Mouse (Mus musculus) ES-E14 (cell line): ENCODE measurements around the gene Ifna5. TPM values are rescaled to one million over a fixed set of nuclear protein-coding genes. Genes with fewer than 3 reads are reported as not detected.

Experiments
- DNase-seq: peaks from one replicate; pipeline ENCODE4 v3.0.0-alpha.2; 2013; ENCODE audit warnings: low read depth, low spot score
- H3K27ac ChIP-seq: 2 replicates; pipeline ENCODE4 v1.5.1; 2012; ENCODE audit warnings: low read depth, mild to moderate bottlenecking, low read length, moderate library complexity, mixed read lengths; ENCODE audit not compliant: poor library complexity, insufficient read depth, severe bottlenecking
- H3K36me3 ChIP-seq: 2 replicates; pipeline ENCODE4 v1.6.1; 2012; ENCODE audit warnings: mild to moderate bottlenecking, low read length, moderate library complexity, mixed read lengths; ENCODE audit not compliant: control insufficient read depth, poor library complexity, insufficient read depth, severe bottlenecking
- H3K4me1 ChIP-seq, 2 experiments: fragments of 150-350 bp in 1 of 2; sonication (generic) in 1 of 2; 2 replicates each; pipeline ENCODE4 v1.6.1; 2012; ENCODE audit warnings: low read length in 2 of 2, mild to moderate bottlenecking in 1 of 2, mixed read lengths in 1 of 2; ENCODE audit not compliant: control insufficient read depth in 2 of 2, insufficient read depth in 2 of 2, poor library complexity in 1 of 2
- H3K4me3 ChIP-seq, 2 experiments: fragments of 150-350 bp in 1 of 2; sonication (generic) in 1 of 2; 2 replicates each; pipeline ENCODE4 v1.5.1; 2012; ENCODE audit warnings: low read length in 2 of 2, low read depth in 1 of 2, mild to moderate bottlenecking in 1 of 2, mixed read lengths in 1 of 2; ENCODE audit not compliant: insufficient read depth in 1 of 2, poor library complexity in 1 of 2, severe bottlenecking in 1 of 2
- H3K9ac ChIP-seq: 2 replicates; pipeline ENCODE4 v1.6.1; 2012; ENCODE audit warnings: low read depth, mild to moderate bottlenecking, low read length, mixed read lengths; ENCODE audit not compliant: poor library complexity, insufficient read depth, severe bottlenecking
- H3K9me3 ChIP-seq: fragments of 150-350 bp; sonication (generic); 2 replicates; pipeline ENCODE4 v1.6.1; 2012; ENCODE audit warnings: low read depth, mild to moderate bottlenecking, low read length; ENCODE audit not compliant: control insufficient read depth, insufficient read depth
- CHD2 ChIP-seq: IDR thresholded peaks from 2 replicates; pipeline ENCODE4 v1.6.1; 2014; ENCODE audit warnings: mild to moderate bottlenecking, low read depth, low read length, inconsistent platforms
- HCFC1 ChIP-seq: IDR thresholded peaks from 2 replicates; pipeline ENCODE4 v1.6.1; 2012; ENCODE audit warnings: low read length, inconsistent platforms, borderline replicate concordance; ENCODE audit not compliant: insufficient read depth
- MAFK ChIP-seq: IDR thresholded peaks from 2 replicates; pipeline ENCODE4 v1.6.1; 2014; ENCODE audit warnings: mild to moderate bottlenecking, low read depth, low read length, inconsistent platforms; ENCODE audit not compliant: insufficient read depth
- ZC3H11A ChIP-seq: IDR thresholded peaks from 2 replicates; pipeline ENCODE4 v1.6.1; 2012; ENCODE audit warnings: low read depth, mild to moderate bottlenecking, inconsistent platforms, low read length, borderline replicate concordance
- ZNF384 ChIP-seq: IDR thresholded peaks from 2 replicates; pipeline ENCODE4 v1.6.1; 2012; ENCODE audit warnings: low read depth, low read length, inconsistent platforms
- in situ Hi-C, 2 experiments: fragments of 600-800 bp; cut with MboI; formaldehyde crosslinking; loops; one replicate each; pipeline ENCODE4 v1.15.1; 2025; ENCODE audit warnings: low sequenced_read_pairs in 2 of 2, inconsistent platforms in 1 of 2; ENCODE audit not compliant: unreplicated experiment in 2 of 2
- total RNA-seq: library from RNA; depleted of rRNA; stranded (reverse); fragments of 300-350 nt; gene quantifications from 2 replicates; pipeline ENCODE4 v1.2.3, GENCODE M21; 2012

Ifna5 gene
- total RNA-seq, 1 experiment: not detected

- no peak for DNase-seq
- no peaks in the 10 kb centered on the region for H3K4me1 ChIP-seq
- no peaks in the 10 kb centered on the region for H3K36me3 ChIP-seq
- no peaks in the 10 kb centered on the region for H3K9me3 ChIP-seq
- in situ Hi-C loops: no loop called here
- H3K9ac ChIP-seq: no peak overlapping the region
- H3K27ac ChIP-seq: no peak overlapping the region
- no peak overlapping the region for H3K4me3 ChIP-seq
- TF ChIP-seq ZC3H11A (no peak), ZNF384 (no peak), MAFK (no peak), HCFC1 (no peak), CHD2 (no peak)
These were observed 4.8 kb upstream of the Ifna5 start for GRCm38 (mm10) chr4:88830523-88830922.

GRCm38 (mm10) chr4:88838828-88839227 is 3.5 kb downstream of the Ifna5 start:
- H3K4me1 ChIP-seq: no peaks in the 10 kb centered on the region
- no peaks in the 10 kb centered on the region for H3K9me3 ChIP-seq
- in situ Hi-C loops: no loop called here
- no peak overlapping the region for H3K4me3 ChIP-seq
- no peak overlapping the region for H3K27ac ChIP-seq
- no peaks in the 10 kb centered on the region for H3K36me3 ChIP-seq
- H3K9ac ChIP-seq: no peak overlapping the region
- no peak for DNase-seq
- TF ChIP-seq MAFK: no peak
- no peak for TF ChIP-seq ZNF384
- no peak for TF ChIP-seq HCFC1
- no peak for TF ChIP-seq CHD2
- TF ChIP-seq ZC3H11A: no peak

- H3K4me1 ChIP-seq: no peaks in the 10 kb centered on the region
- in situ Hi-C loops: no loop called here
- H3K4me3 ChIP-seq: no peak overlapping the region
- no peaks in the 10 kb centered on the region for H3K9me3 ChIP-seq
- H3K36me3 ChIP-seq: no peaks in the 10 kb centered on the region
- H3K9ac ChIP-seq: no peak overlapping the region
- DNase-seq: no peak
- H3K27ac ChIP-seq: no peak overlapping the region
- TF ChIP-seq CHD2: no peak
- no peak for TF ChIP-seq ZNF384
- no peak for TF ChIP-seq HCFC1
- TF ChIP-seq ZC3H11A: no peak
- TF ChIP-seq MAFK: no peak
These were observed 4.7 kb downstream of the Ifna5 start for GRCm38 (mm10) chr4:88840058-88840457.

GRCm38 (mm10) chr4:88841438-88841911 is 6.2 kb downstream of the Ifna5 start, which contains the start of gene Ifna4:
TSS of gene Ifna4 (plus strand) at chr4:88841861.
- Histone ChIP-seq H3K36me3 (no peaks in the 10 kb centered on the region), H3K27ac (no peak within 1 kb of the TSS), H3K4me1 (no peaks in the 10 kb centered on the region), H3K9ac (no peak within 1 kb of the TSS), H3K9me3 (no peaks in the 10 kb centered on the region), H3K4me3 (no peak within 1 kb of the TSS)
- in situ Hi-C loops: no loop called here
- TF ChIP-seq HCFC1 (no peak), CHD2 (no peak), ZNF384 (no peak), ZC3H11A (no peak), MAFK (no peak)
- no peak for DNase-seq

GRCm38 (mm10) chr4:88845334-88845733 is 10.0 kb downstream of the Ifna5 start:
- Histone ChIP-seq H3K9me3 (no peaks in the 10 kb centered on the region), H3K4me3 (no peak overlapping the region), H3K4me1 (no peaks in the 10 kb centered on the region), H3K27ac (no peak overlapping the region), H3K9ac (no peak overlapping the region), H3K36me3 (no peaks in the 10 kb centered on the region)
- in situ Hi-C loops: no loop called here
- no peak for DNase-seq
- TF ChIP-seq ZC3H11A (no peak), ZNF384 (no peak), HCFC1 (no peak), MAFK (no peak), CHD2 (no peak)
